Mouse (Mus musculus) embryonic fibroblast, embryonic 13.5 days (primary cell): Measurements from ENCODE around the gene Ddx42.

Experiments used
- CTCF ChIP-seq: IDR thresholded peaks from 2 replicates; pipeline ENCODE4 v1.5.1; 2011; ENCODE audit warnings: mild to moderate bottlenecking, control low read depth, low read length, moderate library complexity, borderline replicate concordance; ENCODE audit not compliant: insufficient read depth
- POLR2A ChIP-seq: IDR thresholded peaks from 2 replicates; pipeline ENCODE4 v1.6.1; 2011; ENCODE audit warnings: low read depth, mild to moderate bottlenecking, control low read depth, low read length, moderate library complexity

GRCm38 (mm10) chr11:106268326-106269059, 51.8 kb downstream of the Ddx42 start:
- TF ChIP-seq POLR2A (no peak), CTCF (no peak)
